In genomic region chr15:102807353-102807752, GRCm38 (mm10) we compare ENCODE assay signal across 8 mouse cellular contexts.
DNase-seq lines count a peak whose midpoint lies in the region; ATAC-seq and TF ChIP-seq lines count a peak whose summit lies in the region.

No protein-coding gene starts in this region.

- no peaks in the 10 kb centered on the region for H3K9me3 ChIP-seq in kidney, postnatal 0 days (replicated peaks; ENCODE audit: low read length)
- H3K9me3 ChIP-seq in kidney, embryonic 15.5 days (replicated peaks): no peaks in the 10 kb centered on the region
- H3K9me3 ChIP-seq in stomach, postnatal 0 days (ENCODE audit: control insufficient read depth, low read length): no peaks in the 10 kb centered on the region

- no peaks in the 10 kb centered on the region for H3K4me1 ChIP-seq in kidney, postnatal 0 days (replicated peaks; ENCODE audit: insufficient read depth, low read length)
- H3K4me1 ChIP-seq in kidney, embryonic 15.5 days: no peaks in the 10 kb centered on the region
- H3K4me1 ChIP-seq in stomach, postnatal 0 days (replicated peaks; ENCODE audit: control insufficient read depth, insufficient read depth): no peaks in the 10 kb centered on the region

- no peak overlapping the region for H3K4me2 ChIP-seq in kidney, postnatal 0 days (ENCODE audit: low read length)
- H3K4me2 ChIP-seq in kidney, embryonic 15.5 days: no peak overlapping the region
- H3K4me2 ChIP-seq in stomach, postnatal 0 days (replicated peaks; ENCODE audit: low read depth): no peak overlapping the region

- no peak for TF ChIP-seq POLR2A in brain, embryonic 14.5 days (IDR thresholded peaks at IDR 0.05; ENCODE audit: borderline replicate concordance, extremely low read depth, insufficient read depth, insufficient read length, poor library complexity, severe bottlenecking)

- peak; percentile 81 for TF ChIP-seq CTCF in kidney, postnatal 0 days (IDR thresholded peaks at IDR 0.05; ENCODE audit: low read depth)
- peak; percentile 72; the same call in 1 of the 2 replicates for TF ChIP-seq CTCF in brain, embryonic 14.5 days (IDR thresholded peaks at IDR 0.05; ENCODE audit: borderline replicate concordance, extremely low read depth, insufficient read depth, insufficient read length)
- TF ChIP-seq CTCF in stomach, postnatal 0 days (IDR thresholded peaks at IDR 0.05; ENCODE audit: low read depth): peak; percentile 77

- no peak for TF ChIP-seq EP300 in stomach, postnatal 0 days (optimal IDR thresholded peaks at IDR 0.05)

- H3K36me3 ChIP-seq in kidney, postnatal 0 days (ENCODE audit: insufficient read depth, low read length): no peaks in the 10 kb centered on the region
- H3K36me3 ChIP-seq in kidney, embryonic 15.5 days: no peaks in the 10 kb centered on the region
- no peaks in the 10 kb centered on the region for H3K36me3 ChIP-seq in stomach, postnatal 0 days (ENCODE audit: control insufficient read depth, insufficient read depth, low read length)

- DNase-seq in adrenal gland, postnatal 10 days: peak; percentile 35
- DNase-seq in adrenal gland, postnatal 4 days (ENCODE audit: low spot score in 2 of 2): no peak
- peak; percentile 61 for DNase-seq in kidney, postnatal 0 days (ENCODE audit: low spot score)
- DNase-seq in brain, embryonic 14.5 days (ENCODE audit: low read depth): peak; percentile 78
- peak; percentile 59 to 68 for DNase-seq in layer of hippocampus, postnatal 10 days (ENCODE audit: low spot score in 2 of 2)
- peak; percentile 42 for DNase-seq in stomach, postnatal 0 days (ENCODE audit: low spot score)

- 41% methylated on average over 3 of the region's 3 CpGs for WGBS in kidney, postnatal 0 days
- 44% methylated on average over 3 of the region's 3 CpGs for WGBS in kidney, embryonic 15.5 days
- 54% methylated on average over 3 of the region's 3 CpGs for WGBS in stomach, postnatal 0 days

- H3K9ac ChIP-seq in kidney, postnatal 0 days (ENCODE audit: low read depth, low read length): no peak overlapping the region
- no peak overlapping the region for H3K9ac ChIP-seq in kidney, embryonic 15.5 days
- no peak overlapping the region for H3K9ac ChIP-seq in stomach, postnatal 0 days (ENCODE audit: low read length)

- no peaks in the 10 kb centered on the region; the same call in 1 of the 2 replicates for H3K27me3 ChIP-seq in kidney, postnatal 0 days (ENCODE audit: insufficient read depth, low read length)
- peaks cover 35% of the 10 kb centered on the region for H3K27me3 ChIP-seq in kidney, embryonic 15.5 days
- H3K27me3 ChIP-seq in stomach, postnatal 0 days (ENCODE audit: control insufficient read depth, insufficient read depth, low read length): no peaks in the 10 kb centered on the region

- no peak for ATAC-seq in kidney, postnatal 0 days (replicated peaks; ENCODE audit: low FRiP score, low read depth)
- ATAC-seq in kidney, embryonic 15.5 days (replicated peaks; ENCODE audit: low FRiP score): no peak
- ATAC-seq in stomach, postnatal 0 days (ENCODE audit: low FRiP score, low TSS enrichment): no peak
- ATAC-seq in activated CD4-positive, CD25-positive, alpha-beta regulatory T cell, adult 4 months: no peak

- H3K4me3 ChIP-seq in kidney, postnatal 0 days (replicated peaks; ENCODE audit: low read depth, low read length): no peak overlapping the region
- H3K4me3 ChIP-seq in kidney, embryonic 15.5 days (replicated peaks): no peak overlapping the region
- H3K4me3 ChIP-seq in stomach, postnatal 0 days (ENCODE audit: low read depth, low read length): no peak overlapping the region

- H3K27ac ChIP-seq in kidney, postnatal 0 days: no peak overlapping the region
- no peak overlapping the region for H3K27ac ChIP-seq in kidney, embryonic 15.5 days
- H3K27ac ChIP-seq in stomach, postnatal 0 days (replicated peaks): no peak overlapping the region

Comparison
In these comparisons a context has a peak if more than half of its experiments do, and no peak if none do; other contexts are left out.
1. DNase-seq: peak in adrenal gland, postnatal 10 days (single experiment), kidney, postnatal 0 days (single experiment), brain, embryonic 14.5 days (single experiment), layer of hippocampus, postnatal 10 days (2 of 2) and stomach, postnatal 0 days (single experiment); none in adrenal gland, postnatal 4 days (0 of 2).
2. Peak in every context shown above with its lines, with median percentiles within 50 percentile points of each other: CTCF ChIP-seq.